Mouse (Mus musculus) hindbrain, embryonic 14.5 days (tissue): ENCODE data around the gene Crat. TPM values are rescaled to one million over a fixed set of nuclear protein-coding genes. Genes with fewer than 3 reads are reported as not detected.

Experiments
- ATAC-seq: fragments of 200-750 bp; cut with Nextera tagmentation; 2 replicates; pipeline ENCODE4 v1.8.0; 2017; ENCODE audit warnings: moderate number of reproducible peaks, mild to moderate bottlenecking, moderate TSS enrichment, moderate library complexity; ENCODE audit not compliant: low FRiP score
- DNase-seq: peaks from one replicate; pipeline ENCODE4 v3.0.0-alpha.2; 2015; ENCODE audit warnings: low spot score
- H3K27ac ChIP-seq: fragments of 300-500 bp; sonication (generic); 2 replicates; pipeline ENCODE4 v1.5.1; 2014; ENCODE audit warnings: mild to moderate bottlenecking, moderate library complexity
- H3K27me3 ChIP-seq: fragments of 300-500 bp; sonication (generic); 2 replicates; pipeline ENCODE4 v1.6.1; 2014; ENCODE audit warnings: mild to moderate bottlenecking, low read length, mixed read lengths; ENCODE audit not compliant: control insufficient read depth, insufficient read depth
- H3K36me3 ChIP-seq: fragments of 300-500 bp; sonication (generic); replicated peaks from 2 replicates; pipeline ENCODE4 v1.6.1; 2014; ENCODE audit not compliant: control insufficient read depth, insufficient read depth
- H3K4me1 ChIP-seq: fragments of 300-500 bp; sonication (generic); replicated peaks from 2 replicates; pipeline ENCODE4 v1.6.1; 2014; ENCODE audit warnings: antibody characterized with exemption, low read length, mixed read lengths; ENCODE audit not compliant: control insufficient read depth, insufficient read depth
- H3K4me2 ChIP-seq: fragments of 300-500 bp; sonication (generic); replicated peaks from 2 replicates; pipeline ENCODE4 v1.6.1; 2014; ENCODE audit warnings: mild to moderate bottlenecking, moderate library complexity
- H3K4me3 ChIP-seq: fragments of 300-500 bp; sonication (generic); replicated peaks from 2 replicates; pipeline ENCODE4 v1.5.1; 2014; ENCODE audit warnings: mild to moderate bottlenecking, low read length
- H3K9ac ChIP-seq: fragments of 300-500 bp; sonication (generic); 2 replicates; pipeline ENCODE4 v1.6.1; 2014
- H3K9me3 ChIP-seq: fragments of 300-500 bp; sonication (generic); 2 replicates; pipeline ENCODE4 v1.6.1; 2016; ENCODE audit warnings: low read length; ENCODE audit not compliant: control insufficient read depth
- WGBS: fragments of 180-500 bp; shearing (Covaris S2); extraction: QIAGEN DNeasy Blood & Tissue Kit; methylation state at CpG from one replicate; pipeline ENCODE4 v1.1.7; 2014; 5-methylcytosine and 5-hydroxymethylcytosine counted together
- polyA plus RNA-seq: library from polyadenylated mRNA; unstranded; fragments of >200 nt; fragmentation: Nextera tagmentation; extraction: Ambion mirVana; gene quantifications from 2 replicates; pipeline ENCODE4 v1.2.1, GENCODE M21; 2014

Crat gene
- polyA plus RNA-seq, 1 experiment from 2014 or later = 30.3 TPM

- peak overlapping the region; percentile 89; the same call in 1 of the 2 replicates for H3K9ac ChIP-seq
Measured at GRCm38 (mm10) chr2:30414101-30414500, 1.5 kb downstream of the Crat start.

DNA sequence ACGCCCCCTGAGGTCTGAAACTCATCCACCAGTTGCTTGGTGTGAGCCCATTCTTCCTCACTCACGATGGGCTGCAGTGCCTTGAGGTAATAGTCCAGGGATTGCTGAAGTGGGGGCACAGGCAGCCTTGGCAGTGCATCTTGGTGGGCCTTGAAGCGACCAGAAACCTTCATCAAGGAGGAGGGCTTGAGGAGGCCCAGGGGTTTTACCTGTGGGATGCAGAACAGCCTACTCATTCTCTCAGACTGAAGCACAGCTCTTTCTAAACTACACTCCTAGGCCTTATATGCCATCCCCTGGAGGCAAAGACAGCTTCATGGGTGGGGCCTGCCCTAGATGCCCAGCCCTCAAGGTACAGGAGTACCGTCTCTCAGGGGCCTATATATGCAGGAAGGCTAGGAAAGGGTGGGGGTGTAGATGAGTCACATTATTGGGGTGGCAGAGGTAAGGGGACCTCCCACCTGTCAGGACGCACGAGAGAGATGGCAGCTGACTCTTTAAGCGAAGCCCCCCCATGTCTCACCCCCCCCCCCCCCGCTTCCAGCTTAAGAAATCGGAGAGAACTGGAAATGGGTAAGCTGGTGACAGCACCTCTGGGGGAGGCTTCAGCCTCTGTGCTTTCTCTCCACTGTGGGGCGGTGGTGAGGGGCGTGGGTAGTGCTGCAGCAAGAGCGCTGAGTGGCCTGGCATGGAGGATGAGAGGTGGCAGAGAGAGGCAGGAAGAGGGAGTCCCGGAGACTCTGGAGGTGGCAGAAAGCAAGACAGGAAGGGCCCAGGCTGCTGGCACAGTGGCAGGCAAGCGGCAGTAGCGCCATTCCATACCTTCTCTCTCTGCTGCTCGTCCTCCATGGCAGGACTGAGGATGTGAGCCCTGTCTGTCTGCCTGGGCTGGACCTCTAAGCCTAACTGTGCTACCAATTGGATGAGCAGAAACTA lies 2.3 kb downstream of the Crat start:
- Histone ChIP-seq H3K9ac (no peak overlapping the region; the same call in 1 of the 2 replicates), H3K4me1 (peaks cover 31% of the 10 kb centered on the region), H3K9me3 (no peaks in the 10 kb centered on the region), H3K36me3 (peaks cover 28% of the 10 kb centered on the region), H3K27me3 (no peaks in the 10 kb centered on the region), H3K4me3 (no peak overlapping the region), H3K4me2 (peak overlapping the region; percentile 64; the same call in 1 of the 2 replicates), H3K27ac (no peak overlapping the region)
- no peak for ATAC-seq
- no peak for DNase-seq
- 78% methylated on average over 16 of the region's 16 CpGs for WGBS

More at GRCm38 (mm10) chr2:30414101-30414500, 1.5 kb downstream of the Crat start:
- H3K4me2 ChIP-seq = peak overlapping the region; percentile 64
- H3K4me3 ChIP-seq = peak overlapping the region; percentile 86; the same call in 1 of the 2 replicates
- H3K36me3 ChIP-seq = peaks cover 20% of the 10 kb centered on the region
- H3K27ac ChIP-seq = no peak overlapping the region
- no peaks in the 10 kb centered on the region for H3K9me3 ChIP-seq
- H3K4me1 ChIP-seq = peaks cover 38% of the 10 kb centered on the region
- 91% methylated on average over 4 of the region's 4 CpGs for WGBS
- no peaks in the 10 kb centered on the region for H3K27me3 ChIP-seq
- DNase-seq (no peak), ATAC-seq (no peak)

DNA sequence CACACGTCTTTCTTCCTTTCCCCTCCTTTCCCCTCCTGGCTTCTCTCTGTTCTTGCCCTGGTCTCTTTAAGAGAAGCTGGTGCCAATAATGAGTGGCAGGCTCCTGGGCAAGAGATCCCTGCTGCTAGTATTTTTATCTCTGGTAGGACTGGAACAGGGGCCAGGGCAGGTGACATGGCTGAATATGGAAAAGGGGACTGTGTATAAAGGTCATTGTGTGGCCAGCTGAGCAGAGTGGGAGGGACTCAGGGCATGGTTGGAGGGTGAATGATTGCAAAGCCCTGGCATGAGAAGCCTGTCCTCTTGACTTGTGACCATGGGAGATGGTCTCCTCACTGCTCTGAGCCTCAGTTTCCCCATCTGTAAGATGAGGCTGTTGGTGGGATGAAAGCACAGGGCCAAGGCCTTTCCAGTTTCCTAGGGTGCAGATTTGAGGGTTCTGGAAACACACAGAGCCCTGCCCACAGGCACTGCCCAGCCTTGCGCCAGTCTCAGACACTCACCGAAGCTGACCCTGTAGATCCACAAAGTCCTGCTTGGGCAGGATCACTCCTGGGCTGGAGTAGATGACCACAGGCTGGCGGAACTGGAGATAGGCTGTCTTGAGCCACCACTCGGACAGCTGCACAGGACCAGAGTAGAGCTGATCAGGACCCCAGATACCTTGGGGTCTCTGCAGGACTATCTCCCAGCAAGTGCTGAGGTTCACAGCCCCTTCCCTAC lies 6.0 kb downstream of the Crat start:
- DNase-seq (no peak), ATAC-seq (no peak)
- Histone ChIP-seq H3K4me1 (peaks cover 13% of the 10 kb centered on the region), H3K9me3 (no peaks in the 10 kb centered on the region), H3K27me3 (no peaks in the 10 kb centered on the region), H3K27ac (no peak overlapping the region), H3K36me3 (peaks cover 65% of the 10 kb centered on the region), H3K4me2 (no peak overlapping the region), H3K9ac (no peak overlapping the region), H3K4me3 (no peak overlapping the region)
- 93% methylated on average over 5 of the region's 5 CpGs for WGBS

GRCm38 (mm10) chr2:30408452-30409100 lies 7.0 kb downstream of the Crat start:
- H3K4me2 ChIP-seq = no peak overlapping the region
- H3K27ac ChIP-seq = no peak overlapping the region
- no peak overlapping the region for H3K9ac ChIP-seq
- H3K36me3 ChIP-seq = peaks cover 74% of the 10 kb centered on the region
- no peaks in the 10 kb centered on the region for H3K9me3 ChIP-seq
- no peak overlapping the region for H3K4me3 ChIP-seq
- 82% methylated on average over 8 of the region's 8 CpGs for WGBS
- no peaks in the 10 kb centered on the region for H3K27me3 ChIP-seq
- ATAC-seq = no peak
- peaks cover 2% of the 10 kb centered on the region; the same call in 1 of the 2 replicates for H3K4me1 ChIP-seq
- no peak for DNase-seq

- WGBS = 96% methylated on average over 10 of the region's 10 CpGs
- no peak overlapping the region for H3K27ac ChIP-seq
- H3K36me3 ChIP-seq = peaks cover 82% of the 10 kb centered on the region
- DNase-seq (no peak), ATAC-seq (no peak)
- H3K4me3 ChIP-seq = no peak overlapping the region
- no peak overlapping the region for H3K4me2 ChIP-seq
- H3K9me3 ChIP-seq = no peaks in the 10 kb centered on the region
- no peak overlapping the region for H3K9ac ChIP-seq
- H3K27me3 ChIP-seq = no peaks in the 10 kb centered on the region
- no peaks in the 10 kb centered on the region for H3K4me1 ChIP-seq
Measured at GRCm38 (mm10) chr2:30407778-30408177, 7.8 kb downstream of the Crat start.

GRCm38 (mm10) chr2:30407221-30407620 lies 8.4 kb downstream of the Crat start:
- no peak overlapping the region for H3K4me2 ChIP-seq
- no peaks in the 10 kb centered on the region for H3K27me3 ChIP-seq
- H3K27ac ChIP-seq = no peak overlapping the region
- H3K9ac ChIP-seq = no peak overlapping the region
- H3K4me3 ChIP-seq = no peak overlapping the region
- ATAC-seq = no peak
- no peaks in the 10 kb centered on the region for H3K9me3 ChIP-seq
- peaks cover 87% of the 10 kb centered on the region for H3K36me3 ChIP-seq
- no peak for DNase-seq
- 88% methylated on average over 2 of the region's 2 CpGs for WGBS
- H3K4me1 ChIP-seq = no peaks in the 10 kb centered on the region

GRCm38 (mm10) chr2:30403870-30404269 lies 11.7 kb downstream of the Crat start:
- Histone ChIP-seq H3K36me3 (peaks cover 82% of the 10 kb centered on the region), H3K4me2 (no peak overlapping the region), H3K4me1 (no peaks in the 10 kb centered on the region; the same call in 1 of the 2 replicates), H3K27ac (no peak overlapping the region), H3K4me3 (no peak overlapping the region), H3K9me3 (no peaks in the 10 kb centered on the region), H3K9ac (no peak overlapping the region), H3K27me3 (no peaks in the 10 kb centered on the region)
- ATAC-seq (no peak), DNase-seq (no peak)
- 95% methylated on average over 1 of the region's 1 CpGs for WGBS

- no peak overlapping the region for H3K4me2 ChIP-seq
- no peak overlapping the region for H3K27ac ChIP-seq
- no peaks in the 10 kb centered on the region; the same call in 1 of the 2 replicates for H3K4me1 ChIP-seq
- 68% methylated on average over 2 of the region's 2 CpGs for WGBS
- no peaks in the 10 kb centered on the region for H3K27me3 ChIP-seq
- H3K9ac ChIP-seq = no peak overlapping the region
- no peak for ATAC-seq
- H3K36me3 ChIP-seq = peaks cover 80% of the 10 kb centered on the region
- DNase-seq = no peak
- H3K9me3 ChIP-seq = no peaks in the 10 kb centered on the region
- no peak overlapping the region for H3K4me3 ChIP-seq
Measured at GRCm38 (mm10) chr2:30402843-30403242, 12.8 kb downstream of the Crat start.

GRCm38 (mm10) chr2:30402351-30402826 lies 13.2 kb downstream of the Crat start:
- no peak overlapping the region for H3K4me2 ChIP-seq
- H3K27ac ChIP-seq = no peak overlapping the region
- no peak overlapping the region for H3K9ac ChIP-seq
- ATAC-seq (no peak), DNase-seq (no peak)
- H3K27me3 ChIP-seq = no peaks in the 10 kb centered on the region
- no peak overlapping the region for H3K4me3 ChIP-seq
- H3K9me3 ChIP-seq = no peaks in the 10 kb centered on the region
- no peaks in the 10 kb centered on the region; the same call in 1 of the 2 replicates for H3K4me1 ChIP-seq
- peaks cover 80% of the 10 kb centered on the region for H3K36me3 ChIP-seq
- 92% methylated on average over 9 of the region's 9 CpGs for WGBS
